Mouse (Mus musculus) neural tube, embryonic 14.5 days (tissue): ENCODE results near the gene Chd6. TPM values are rescaled to one million over a fixed set of nuclear protein-coding genes. Genes with fewer than 3 reads are reported as not detected.
A peak's percentile ranks its signal among the peaks of the same experiment; 100 is the strongest.

Experiments
- ATAC-seq: fragments of 200-750 bp; cut with Nextera tagmentation; 2 replicates; pipeline ENCODE4 v1.8.0; 2017; ENCODE audit warnings: low read depth, mild to moderate bottlenecking, moderate TSS enrichment, moderate library complexity
- H3K27ac ChIP-seq: fragments of 300-500 bp; sonication (generic); 2 replicates; pipeline ENCODE4 v1.5.1; 2014; ENCODE audit warnings: low read depth, mild to moderate bottlenecking, control low read depth, low read length, moderate library complexity, mixed read lengths
- H3K27me3 ChIP-seq: fragments of 300-500 bp; sonication (generic); 2 replicates; pipeline ENCODE4 v1.6.1; 2014; ENCODE audit warnings: low read length; ENCODE audit not compliant: control insufficient read depth, insufficient read depth
- H3K36me3 ChIP-seq: fragments of 300-500 bp; sonication (generic); 2 replicates; pipeline ENCODE4 v1.6.1; 2014; ENCODE audit warnings: low read length, mixed read lengths; ENCODE audit not compliant: control insufficient read depth, insufficient read depth
- H3K4me1 ChIP-seq: fragments of 300-500 bp; sonication (generic); 2 replicates; pipeline ENCODE4 v1.6.1; 2014; ENCODE audit warnings: low read length; ENCODE audit not compliant: control insufficient read depth, insufficient read depth
- H3K4me2 ChIP-seq: fragments of 300-500 bp; sonication (generic); 2 replicates; pipeline ENCODE4 v1.6.1; 2014; ENCODE audit warnings: mild to moderate bottlenecking, low read depth, low read length, control low read depth
- H3K4me3 ChIP-seq: fragments of 300-500 bp; sonication (generic); 2 replicates; pipeline ENCODE4 v1.5.1; 2014; ENCODE audit warnings: low read depth, low read length, control low read depth, mixed read lengths
- H3K9ac ChIP-seq: fragments of 300-500 bp; sonication (generic); replicated peaks from 2 replicates; pipeline ENCODE4 v1.6.1; 2014; ENCODE audit warnings: low read depth, mild to moderate bottlenecking, control low read depth, low read length, mixed read lengths
- H3K9me3 ChIP-seq: fragments of 300-500 bp; sonication (generic); 2 replicates; pipeline ENCODE4 v1.6.1; 2016; ENCODE audit warnings: low read length; ENCODE audit not compliant: control insufficient read depth
- WGBS: fragments of 180-500 bp; shearing (Covaris S2); extraction: QIAGEN DNeasy Blood & Tissue Kit; methylation state at CpG from one replicate; pipeline ENCODE4 v1.1.7; 2014; 5-methylcytosine and 5-hydroxymethylcytosine counted together
- polyA plus RNA-seq: library from polyadenylated mRNA; unstranded; fragments of >200 nt; fragmentation: Nextera tagmentation; extraction: Ambion mirVana; gene quantifications from 2 replicates; pipeline ENCODE4 v1.2.1, GENCODE M21; 2014

Chd6 gene
- polyA plus RNA-seq, 1 experiment from 2014 or later: 45.6 TPM

GRCm38 (mm10) chr2:160915821-160916610 is 192.9 kb downstream of the Chd6 start:
- Histone ChIP-seq H3K27ac (no peak overlapping the region), H3K4me2 (no peak overlapping the region), H3K9ac (no peak overlapping the region), H3K9me3 (no peaks in the 10 kb centered on the region), H3K4me1 (peaks cover 5% of the 10 kb centered on the region; the same call in 1 of the 2 replicates), H3K27me3 (peaks cover 20% of the 10 kb centered on the region), H3K36me3 (no peaks in the 10 kb centered on the region), H3K4me3 (no peak overlapping the region)
- no peak for ATAC-seq
- WGBS: 80% methylated on average over 13 of the region's 13 CpGs

DNA sequence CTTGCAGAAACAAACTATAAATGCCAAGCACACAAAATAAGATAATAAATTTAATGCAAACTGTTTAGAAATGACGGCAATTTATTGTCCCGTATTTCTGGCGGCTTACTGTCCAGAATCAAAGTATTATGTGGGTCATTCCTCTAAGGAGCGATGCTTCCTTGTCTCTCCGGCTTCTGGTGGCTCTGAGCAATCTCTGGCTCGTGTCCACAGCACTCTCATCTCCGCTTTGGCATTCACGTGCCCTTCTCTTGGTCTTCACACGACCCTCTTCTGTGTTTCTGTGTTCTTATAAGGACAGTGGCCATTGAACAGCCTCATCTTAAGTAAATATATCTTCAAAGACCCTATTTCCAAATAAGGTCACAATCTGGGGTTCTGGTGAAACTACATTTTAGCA is 194.2 kb downstream of the Chd6 start:
- peaks cover 5% of the 10 kb centered on the region; the same call in 1 of the 2 replicates for H3K4me1 ChIP-seq
- H3K4me2 ChIP-seq: no peak overlapping the region
- H3K27ac ChIP-seq: no peak overlapping the region
- no peaks in the 10 kb centered on the region for H3K9me3 ChIP-seq
- 80% methylated on average over 9 of the region's 9 CpGs for WGBS
- H3K9ac ChIP-seq: no peak overlapping the region
- no peak for ATAC-seq
- peaks cover 25% of the 10 kb centered on the region for H3K27me3 ChIP-seq
- no peaks in the 10 kb centered on the region for H3K36me3 ChIP-seq
- no peak overlapping the region for H3K4me3 ChIP-seq

GRCm38 (mm10) chr2:160912231-160912671 is 196.6 kb downstream of the Chd6 start, which contains the start of gene Emilin3:
Gene Emilin3, minus strand, starts transcription at chr2:160912328.
- WGBS: 1% methylated on average over 33 of the region's 46 CpGs
- ATAC-seq: peak; percentile 35; the same call in 1 of the 2 replicates
- H3K4me1 ChIP-seq: peaks cover 5% of the 10 kb centered on the region; the same call in 1 of the 2 replicates
- H3K27ac ChIP-seq: no peak within 1 kb of the TSS
- no peaks in the 10 kb centered on the region for H3K9me3 ChIP-seq
- peak within 1 kb of the TSS; percentile 48 for H3K9ac ChIP-seq
- no peaks in the 10 kb centered on the region for H3K36me3 ChIP-seq
- H3K4me3 ChIP-seq: peak within 1 kb of the TSS; percentile 37
- H3K27me3 ChIP-seq: peaks cover 25% of the 10 kb centered on the region
- H3K4me2 ChIP-seq: peak within 1 kb of the TSS; percentile 79

- H3K4me3 ChIP-seq: peak overlapping the region; percentile 37
- no peaks in the 10 kb centered on the region for H3K36me3 ChIP-seq
- no peak overlapping the region for H3K27ac ChIP-seq
- H3K9ac ChIP-seq: peak overlapping the region; percentile 48
- 3% methylated on average over 58 of the region's 64 CpGs for WGBS
- peaks cover 25% of the 10 kb centered on the region for H3K27me3 ChIP-seq
- H3K9me3 ChIP-seq: no peaks in the 10 kb centered on the region
- ATAC-seq: peak; percentile 63
- peaks cover 5% of the 10 kb centered on the region; the same call in 1 of the 2 replicates for H3K4me1 ChIP-seq
- H3K4me2 ChIP-seq: peak overlapping the region; percentile 79
Observed at GRCm38 (mm10) chr2:160911558-160912201, 197.2 kb downstream of the Chd6 start.

- peaks cover 5% of the 10 kb centered on the region; the same call in 1 of the 2 replicates for H3K4me1 ChIP-seq
- no peak overlapping the region for H3K4me2 ChIP-seq
- no peak overlapping the region for H3K27ac ChIP-seq
- H3K4me3 ChIP-seq: no peak overlapping the region
- ATAC-seq: no peak
- no peaks in the 10 kb centered on the region for H3K36me3 ChIP-seq
- H3K9ac ChIP-seq: no peak overlapping the region
- peaks cover 25% of the 10 kb centered on the region for H3K27me3 ChIP-seq
- no peaks in the 10 kb centered on the region for H3K9me3 ChIP-seq
- 87% methylated on average over 5 of the region's 5 CpGs for WGBS
Observed at GRCm38 (mm10) chr2:160910633-160911032, 198.2 kb downstream of the Chd6 start.

DNA sequence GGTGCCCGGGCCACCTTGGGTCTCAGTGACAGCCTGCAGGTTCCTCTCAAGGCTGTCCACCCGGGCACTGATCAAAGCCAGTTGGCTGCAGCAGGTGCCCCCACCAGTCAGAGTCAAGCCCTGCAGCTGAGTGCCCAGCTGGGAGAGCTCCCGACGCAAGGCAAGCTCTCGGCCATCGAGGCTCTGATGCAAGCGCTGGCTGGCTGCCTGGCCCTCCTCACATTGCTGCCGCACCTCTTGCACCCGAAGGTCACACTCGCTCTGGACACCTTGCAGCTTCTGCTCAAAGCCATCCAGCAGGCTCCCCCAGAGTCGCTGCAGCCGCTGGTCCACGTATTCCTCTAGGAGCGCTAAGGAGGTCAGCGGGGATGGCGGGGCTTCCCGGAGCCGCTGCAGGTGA is 200.3 kb downstream of the Chd6 start:
- no peak overlapping the region for H3K4me2 ChIP-seq
- no peaks in the 10 kb centered on the region for H3K36me3 ChIP-seq
- no peaks in the 10 kb centered on the region for H3K9me3 ChIP-seq
- peaks cover 5% of the 10 kb centered on the region; the same call in 1 of the 2 replicates for H3K4me1 ChIP-seq
- no peak overlapping the region for H3K27ac ChIP-seq
- no peak overlapping the region for H3K9ac ChIP-seq
- WGBS: 62% methylated on average over 18 of the region's 18 CpGs
- H3K4me3 ChIP-seq: no peak overlapping the region
- no peak for ATAC-seq
- H3K27me3 ChIP-seq: peaks cover 25% of the 10 kb centered on the region

GRCm38 (mm10) chr2:160906101-160906500 is 202.8 kb downstream of the Chd6 start:
- no peak for ATAC-seq
- Histone ChIP-seq H3K4me2 (no peak overlapping the region), H3K9ac (no peak overlapping the region), H3K4me3 (no peak overlapping the region), H3K36me3 (no peaks in the 10 kb centered on the region), H3K27ac (no peak overlapping the region), H3K4me1 (no peaks in the 10 kb centered on the region), H3K27me3 (0 out of 2 replicates have a peak, but pooled peaks cover 5% of the 10 kb centered on the region), H3K9me3 (no peaks in the 10 kb centered on the region)
- WGBS: 84% methylated on average over 5 of the region's 5 CpGs

GRCm38 (mm10) chr2:160905301-160905700 is 203.6 kb downstream of the Chd6 start:
- Histone ChIP-seq H3K4me3 (no peak overlapping the region), H3K4me1 (no peaks in the 10 kb centered on the region), H3K4me2 (no peak overlapping the region), H3K9me3 (no peaks in the 10 kb centered on the region), H3K36me3 (no peaks in the 10 kb centered on the region), H3K27ac (no peak overlapping the region), H3K9ac (no peak overlapping the region), H3K27me3 (0 out of 2 replicates have a peak, but pooled peaks cover 1% of the 10 kb centered on the region)
- 97% methylated on average over 12 of the region's 12 CpGs for WGBS
- no peak for ATAC-seq
